Mouse (Mus musculus) MEL (cell line): Measurements from ENCODE around the gene Gm32717. TPM values are rescaled to one million over a fixed set of nuclear protein-coding genes. Genes with fewer than 3 reads are reported as not detected.
"Not testable (repeated sequence)": the region's sequence is repeated elsewhere in the genome, so short reads cannot be mapped to it uniquely, and the experiment has no call there.

Source experiments
- DNase-seq: peaks from one replicate; pipeline ENCODE4 v3.0.0; 2011; ENCODE audit warnings: low read depth, low spot score
- H3K27ac ChIP-seq: 2 replicates; pipeline ENCODE4 v1.5.1; 2012; ENCODE audit warnings: low read depth, mild to moderate bottlenecking, control low read depth, low read length, moderate library complexity; ENCODE audit not compliant: control insufficient read depth
- H3K27me3 ChIP-seq, 2 experiments: fragments of 150-350 bp in 1 of 2; sonication (generic) in 1 of 2; 2 replicates each; pipeline ENCODE4 v1.6.1; 2012; ENCODE audit warnings: low read length in 2 of 2, mild to moderate bottlenecking in 2 of 2, improper control_type of control experiment in 1 of 2, moderate library complexity in 1 of 2; ENCODE audit not compliant: insufficient read depth in 2 of 2, control insufficient read depth in 1 of 2
- H3K36me3 ChIP-seq, 2 experiments: 2 replicates each; pipeline ENCODE4 v1.6.1; 2012 to 2014; ENCODE audit warnings: low read length in 2 of 2, improper control_type of control experiment in 1 of 2, inconsistent platforms in 1 of 2, mild to moderate bottlenecking in 1 of 2; ENCODE audit not compliant: insufficient read depth in 2 of 2, control insufficient read depth in 1 of 2
- H3K4me1 ChIP-seq, 2 experiments: fragments of 150-350 bp in 1 of 2; sonication (generic) in 1 of 2; 2 replicates each; pipeline ENCODE4 v1.6.1; 2012; ENCODE audit warnings: low read length in 2 of 2, improper control_type of control experiment in 1 of 2, mild to moderate bottlenecking in 1 of 2; ENCODE audit not compliant: insufficient read depth in 2 of 2, control insufficient read depth in 1 of 2
- H3K4me3 ChIP-seq, 2 experiments: fragments of 150-350 bp in 1 of 2; sonication (generic) in 1 of 2; 2 replicates each; pipeline ENCODE4 v1.5.1; 2012; ENCODE audit warnings: low read depth in 2 of 2, low read length in 2 of 2, mild to moderate bottlenecking in 2 of 2, moderate library complexity in 2 of 2, control low read depth in 1 of 2, improper control_type of control experiment in 1 of 2; ENCODE audit not compliant: control insufficient read depth in 1 of 2, insufficient read depth in 1 of 2
- H3K79me2 ChIP-seq: 2 replicates; pipeline ENCODE4 v1.6.1; 2012; ENCODE audit warnings: mild to moderate bottlenecking, low read length, moderate library complexity; ENCODE audit not compliant: control insufficient read depth, poor library complexity, insufficient read depth
- H3K9ac ChIP-seq: 2 replicates; pipeline ENCODE4 v1.6.1; 2012; ENCODE audit warnings: low read depth, mild to moderate bottlenecking, control low read depth, low read length, moderate library complexity; ENCODE audit not compliant: control insufficient read depth, poor library complexity, severe bottlenecking
- H3K9me3 ChIP-seq: fragments of 150-350 bp; sonication (generic); replicated peaks from 2 replicates; pipeline ENCODE4 v1.6.1; 2012; ENCODE audit warnings: mild to moderate bottlenecking, low read length, improper control_type of control experiment, moderate library complexity; ENCODE audit not compliant: insufficient read depth
- polyA plus RNA-seq, 2 experiments: library from polyadenylated mRNA; stranded (reverse) in 1 of 2; unstranded in 1 of 2; fragments of >175 nt in 1 of 2; fragments of >200 nt in 1 of 2; gene quantifications; 2 replicates each; pipeline versions ENCODE4 v1.2.1 to v1.2.4; 2012; ENCODE audit warnings: low replicate concordance in 2 of 2, low read depth in 1 of 2; ENCODE audit not compliant: insufficient read length in 2 of 2, insufficient read depth in 1 of 2, missing spikeins in 1 of 2
- total RNA-seq: library from RNA; depleted of rRNA; stranded (reverse); fragments of 300-350 nt; gene quantifications from 2 replicates; pipeline ENCODE4 v1.2.3, GENCODE M21; 2012; rRNA removed

Gm32717 gene
- 0.12 TPM in 1 of 2 replicates, not detected in the other for total RNA-seq
- under 1 TPM in 1 of 2 experiments, not detected in 1; 0.04 TPM for polyA plus RNA-seq

GRCm38 (mm10) chr10:118240680-118241079 lies at the start of gene Gm32717:
Gm32717 (minus strand) TSS chr10:118240780.
- H3K4me3 ChIP-seq, H3K27me3 ChIP-seq, H3K9me3 ChIP-seq, H3K79me2 ChIP-seq, H3K27ac ChIP-seq, DNase-seq, H3K4me1 ChIP-seq, H3K36me3 ChIP-seq, H3K9ac ChIP-seq: not testable (repeated sequence)

DNA sequence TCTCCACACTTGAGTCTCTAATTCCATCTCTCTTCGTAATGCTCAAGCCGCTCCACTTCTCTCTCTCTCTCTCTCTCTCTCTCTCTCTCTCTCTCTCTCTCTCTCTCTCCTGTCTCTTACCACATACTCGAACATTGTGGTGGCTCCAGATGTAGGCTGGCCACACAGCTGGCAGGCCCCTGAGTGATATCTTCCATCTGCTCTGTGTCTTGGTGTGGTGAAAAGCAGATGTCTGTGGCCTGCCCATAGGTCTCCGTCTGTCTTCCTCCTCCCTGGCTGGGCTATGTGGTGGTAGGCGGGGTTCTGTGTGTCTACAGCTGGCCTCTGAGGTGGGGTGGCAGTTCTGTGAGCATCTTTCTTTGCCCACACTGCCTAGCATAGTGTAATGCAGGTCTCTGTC lies 42.4 kb upstream of the Gm32717 start:
- H3K27me3 ChIP-seq, H3K4me3 ChIP-seq, H3K79me2 ChIP-seq, H3K36me3 ChIP-seq, H3K9me3 ChIP-seq, H3K9ac ChIP-seq, H3K4me1 ChIP-seq, H3K27ac ChIP-seq, DNase-seq: not testable (repeated sequence)

DNA sequence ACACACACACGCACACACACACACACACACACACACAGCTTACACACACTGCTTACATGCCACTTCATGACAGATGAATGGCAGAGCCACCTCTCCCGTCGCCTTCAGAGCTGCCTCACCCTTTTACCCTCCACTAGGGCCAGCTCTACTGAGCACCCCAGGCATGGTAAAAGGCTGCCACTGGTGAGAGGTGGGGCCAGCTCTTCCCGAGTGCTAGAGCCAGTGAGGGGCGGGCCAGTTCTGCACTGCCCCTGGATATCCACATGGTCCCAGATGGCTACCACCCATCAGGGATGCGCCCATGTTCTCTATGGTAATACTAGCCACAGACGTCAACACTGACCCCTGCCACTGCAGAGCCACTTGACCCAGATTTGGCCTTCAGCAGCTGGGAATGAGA lies 42.0 kb upstream of the Gm32717 start:
- not testable (repeated sequence) for H3K4me1 ChIP-seq, H3K9me3 ChIP-seq, DNase-seq, H3K79me2 ChIP-seq, H3K27ac ChIP-seq, H3K4me3 ChIP-seq, H3K9ac ChIP-seq, H3K27me3 ChIP-seq, H3K36me3 ChIP-seq

DNA sequence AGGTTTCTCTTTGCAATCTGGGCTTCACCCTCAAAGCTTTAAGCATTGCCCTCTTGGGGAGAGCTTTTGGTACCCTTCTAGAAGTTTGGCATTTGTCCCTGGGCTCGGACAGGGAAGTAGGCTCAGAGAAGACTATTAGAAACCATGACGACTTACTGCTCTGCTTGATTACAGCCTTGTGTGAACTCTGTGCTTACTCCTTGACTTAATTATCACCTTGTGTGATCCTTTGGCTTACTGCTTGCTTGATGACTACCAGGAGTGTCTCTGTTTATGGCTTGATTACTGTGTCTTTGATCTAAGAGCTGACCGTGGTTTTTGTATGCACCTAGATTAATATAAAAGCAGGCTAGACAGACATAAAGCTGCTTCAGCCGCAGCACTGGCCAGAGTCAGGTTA lies 37.5 kb upstream of the Gm32717 start:
- not testable (repeated sequence) for H3K79me2 ChIP-seq, H3K4me1 ChIP-seq, H3K4me3 ChIP-seq, H3K36me3 ChIP-seq, H3K9me3 ChIP-seq, H3K9ac ChIP-seq, DNase-seq, H3K27ac ChIP-seq, H3K27me3 ChIP-seq

DNA sequence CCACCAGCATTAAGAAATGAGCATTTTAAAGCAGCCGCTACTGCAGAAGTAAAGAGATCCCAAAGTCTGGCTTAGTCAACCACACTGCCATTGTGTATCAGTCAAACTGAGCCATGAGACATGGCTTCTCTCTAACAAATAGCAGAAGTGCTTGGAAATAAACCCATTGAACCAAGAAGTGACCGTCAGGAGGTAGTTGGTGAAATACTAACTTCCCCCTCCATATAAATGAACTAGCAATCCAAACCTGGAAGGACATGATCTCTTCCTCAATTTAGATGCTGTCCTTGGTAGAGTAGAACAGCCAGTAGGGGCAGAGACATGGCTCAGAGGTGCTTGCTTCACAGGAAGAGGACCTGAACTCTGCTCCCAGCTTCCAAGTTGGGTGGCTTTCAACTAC lies 30.8 kb upstream of the Gm32717 start:
- H3K36me3 ChIP-seq, H3K27me3 ChIP-seq, H3K9ac ChIP-seq, H3K9me3 ChIP-seq, H3K27ac ChIP-seq, H3K79me2 ChIP-seq, DNase-seq, H3K4me1 ChIP-seq, H3K4me3 ChIP-seq: not testable (repeated sequence)

GRCm38 (mm10) chr10:118268812-118269211 lies 28.2 kb upstream of the Gm32717 start:
- H3K79me2 ChIP-seq = not testable (repeated sequence)

DNA sequence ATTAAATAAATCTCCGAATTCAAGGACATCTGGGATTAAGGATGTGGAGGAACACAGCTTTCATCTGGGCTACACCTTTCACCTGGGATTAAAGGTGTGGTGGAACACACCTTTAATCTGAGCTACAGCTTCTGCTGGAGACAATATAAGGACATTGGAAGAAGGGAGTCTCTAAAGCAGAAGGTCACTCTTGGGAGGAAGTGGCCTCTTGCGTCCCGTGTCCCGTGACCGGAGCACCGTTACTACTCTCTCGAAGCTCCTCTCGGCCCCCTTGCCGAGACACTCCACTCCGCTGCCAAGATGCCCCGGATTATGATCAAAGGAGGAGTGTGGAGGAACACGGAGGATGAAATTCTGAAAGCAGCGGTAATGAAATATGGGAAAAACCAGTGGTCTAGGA lies 17.8 kb upstream of the Gm32717 start, which contains the start of gene Gm32802:
Gene Gm32802, plus strand, starts transcription at position 301 of the 400 bp plus-strand sequence.
- not testable (repeated sequence) for H3K27ac ChIP-seq, H3K36me3 ChIP-seq, H3K4me3 ChIP-seq, H3K79me2 ChIP-seq, H3K9ac ChIP-seq, H3K9me3 ChIP-seq, H3K4me1 ChIP-seq, H3K27me3 ChIP-seq, DNase-seq

More at GRCm38 (mm10) chr10:118268812-118269211, 28.2 kb upstream of the Gm32717 start:
- not testable (repeated sequence) for H3K27me3 ChIP-seq, DNase-seq, H3K9me3 ChIP-seq, H3K4me3 ChIP-seq, H3K36me3 ChIP-seq, H3K4me1 ChIP-seq, H3K9ac ChIP-seq, H3K27ac ChIP-seq
